Mouse (Mus musculus) ES-Bruce4 (cell line): ENCODE data around the gene Rbak. TPM values are rescaled to one million over a fixed set of nuclear protein-coding genes. Genes with fewer than 3 reads are reported as not detected.

Experiments
- H3K27ac ChIP-seq: 2 replicates; pipeline ENCODE4 v1.5.1; 2012; ENCODE audit warnings: low read length, inconsistent platforms; ENCODE audit not compliant: insufficient read depth
- H3K27me3 ChIP-seq: 2 replicates; pipeline ENCODE4 v1.6.1; 2012; ENCODE audit warnings: mild to moderate bottlenecking, low read length, inconsistent platforms; ENCODE audit not compliant: control insufficient read depth, poor library complexity, insufficient read depth, severe bottlenecking
- H3K36me3 ChIP-seq: 2 replicates; pipeline ENCODE4 v1.6.1; 2012; ENCODE audit warnings: inconsistent platforms, mild to moderate bottlenecking, low read length, moderate library complexity; ENCODE audit not compliant: control insufficient read depth, poor library complexity, insufficient read depth, severe bottlenecking
- H3K4me1 ChIP-seq: one replicate; pipeline ENCODE4 v1.8.1; 2011; ENCODE audit warnings: low read length; ENCODE audit not compliant: control insufficient read depth, insufficient read depth
- H3K4me3 ChIP-seq: 2 replicates; pipeline ENCODE4 v1.5.1; 2011; ENCODE audit warnings: low read depth, mild to moderate bottlenecking, low read length
- H3K9ac ChIP-seq: 2 replicates; pipeline ENCODE4 v1.6.1; 2012; ENCODE audit warnings: low read depth, mild to moderate bottlenecking, inconsistent platforms; ENCODE audit not compliant: poor library complexity, severe bottlenecking
- H3K9me3 ChIP-seq: replicated peaks from 2 replicates; pipeline ENCODE4 v1.6.1; 2012; ENCODE audit warnings: mild to moderate bottlenecking, low read length, inconsistent platforms; ENCODE audit not compliant: control insufficient read depth, poor library complexity, insufficient read depth, severe bottlenecking
- CTCF ChIP-seq: IDR thresholded peaks from one replicate; pipeline ENCODE4 v1.8.1; 2011; ENCODE audit warnings: low read depth, low read length
- EP300 ChIP-seq: IDR thresholded peaks from 2 replicates; pipeline ENCODE4 v1.6.1; 2011; ENCODE audit warnings: low read depth, low read length; ENCODE audit not compliant: insufficient read depth
- POLR2A ChIP-seq: IDR thresholded peaks from one replicate; pipeline ENCODE4 v1.8.1; 2011; ENCODE audit warnings: low read length; ENCODE audit not compliant: insufficient read depth
- polyA plus RNA-seq: library from polyadenylated mRNA; stranded (reverse); fragments of >200 nt; gene quantifications from 2 replicates; pipeline ENCODE4 v1.2.4, GENCODE M21; 2011; ENCODE audit warnings: low read depth; ENCODE audit not compliant: missing spikeins, insufficient read depth, insufficient read length

The Rbak gene
- polyA plus RNA-seq, 1 experiment = 7.9 TPM

DNA sequence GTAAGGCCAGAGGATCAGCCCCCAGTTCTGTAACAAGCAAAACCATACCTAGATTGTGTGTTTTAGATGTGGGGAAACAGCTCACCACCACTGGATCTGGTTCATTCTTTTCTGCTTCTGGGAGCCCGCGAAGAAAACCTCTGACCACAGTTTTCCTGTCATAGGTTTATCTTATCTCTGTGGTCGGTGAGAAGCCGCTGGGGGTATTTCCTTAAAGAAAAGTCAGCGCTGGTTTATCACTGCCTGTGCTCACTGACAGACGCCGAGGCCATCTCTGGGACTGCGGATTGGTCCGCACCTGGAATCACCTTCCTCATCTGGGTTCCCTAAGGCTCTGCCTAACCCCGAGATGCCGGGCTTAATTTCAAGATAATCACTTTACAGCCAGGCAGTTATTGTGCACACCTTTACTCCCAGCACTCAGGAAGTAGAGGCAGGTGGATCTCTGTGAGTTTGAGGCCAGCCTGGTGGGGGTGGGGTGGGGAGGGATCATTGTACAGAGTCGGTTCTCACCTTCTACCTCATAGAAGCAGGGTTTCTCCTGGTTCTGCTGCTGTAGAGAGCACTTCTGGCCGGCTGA is 47.5 kb downstream of the Rbak start:
- TF ChIP-seq POLR2A (no peak), EP300 (no peak), CTCF (no peak)
- Histone ChIP-seq H3K36me3 (no peaks in the 10 kb centered on the region), H3K9ac (no peak overlapping the region), H3K27me3 (no peaks in the 10 kb centered on the region), H3K4me3 (no peak overlapping the region), H3K4me1 (no peaks in the 10 kb centered on the region), H3K9me3 (peaks cover 38% of the 10 kb centered on the region), H3K27ac (no peak overlapping the region)

GRCm38 (mm10) chr5:143130342-143130741 is 50.2 kb downstream of the Rbak start:
- Histone ChIP-seq H3K9me3 (peaks cover 43% of the 10 kb centered on the region), H3K27me3 (no peaks in the 10 kb centered on the region), H3K9ac (no peak overlapping the region), H3K36me3 (no peaks in the 10 kb centered on the region), H3K4me1 (no peaks in the 10 kb centered on the region), H3K27ac (no peak overlapping the region), H3K4me3 (no peak overlapping the region)
- TF ChIP-seq CTCF (peak; percentile 38), POLR2A (no peak)

- H3K36me3 ChIP-seq = no peaks in the 10 kb centered on the region
- H3K9ac ChIP-seq = no peak overlapping the region
- H3K27ac ChIP-seq = no peak overlapping the region
- H3K9me3 ChIP-seq = peaks cover 36% of the 10 kb centered on the region
- no peaks in the 10 kb centered on the region for H3K27me3 ChIP-seq
- peaks cover under 1% of the 10 kb centered on the region for H3K4me1 ChIP-seq
- no peak for TF ChIP-seq CTCF
- TF ChIP-seq EP300 = no peak
- TF ChIP-seq POLR2A = no peak
- no peak overlapping the region for H3K4me3 ChIP-seq
These were observed 51.5 kb downstream of the Rbak start for GRCm38 (mm10) chr5:143129101-143129500.

DNA sequence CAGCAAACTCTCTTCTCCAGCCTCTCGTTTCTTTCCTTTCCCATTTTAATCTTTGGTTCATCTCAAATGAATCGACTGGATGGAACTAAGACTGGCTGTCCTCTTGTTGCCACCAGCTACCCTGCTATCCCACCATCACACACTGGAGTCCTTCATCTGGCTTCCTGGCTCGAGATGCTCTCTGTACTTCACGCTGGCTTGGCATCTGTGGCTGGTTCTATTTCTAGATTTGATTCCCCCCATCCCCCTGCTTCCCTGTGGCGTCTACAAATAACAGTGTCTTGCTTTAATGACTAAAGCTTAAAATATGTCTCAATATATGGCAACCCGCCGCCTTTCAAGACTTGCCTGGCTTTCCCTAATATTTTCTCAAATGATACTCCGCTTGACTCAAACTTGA is 52.7 kb downstream of the Rbak start:
- Histone ChIP-seq H3K27ac (peak overlapping the region; percentile 34), H3K9ac (no peak overlapping the region), H3K36me3 (no peaks in the 10 kb centered on the region), H3K4me1 (peaks cover 6% of the 10 kb centered on the region), H3K27me3 (no peaks in the 10 kb centered on the region), H3K9me3 (peaks cover 28% of the 10 kb centered on the region), H3K4me3 (no peak overlapping the region)
- TF ChIP-seq EP300 (no peak), POLR2A (no peak), CTCF (no peak)

- peaks cover 6% of the 10 kb centered on the region for H3K4me1 ChIP-seq
- H3K9ac ChIP-seq = no peak overlapping the region
- no peaks in the 10 kb centered on the region for H3K36me3 ChIP-seq
- TF ChIP-seq CTCF = no peak
- TF ChIP-seq POLR2A = no peak
- peak; percentile 85 for TF ChIP-seq EP300
- no peaks in the 10 kb centered on the region for H3K27me3 ChIP-seq
- no peak overlapping the region for H3K4me3 ChIP-seq
- peak overlapping the region; percentile 56 for H3K27ac ChIP-seq
- peaks cover 23% of the 10 kb centered on the region for H3K9me3 ChIP-seq
These were observed 53.7 kb downstream of the Rbak start for GRCm38 (mm10) chr5:143126908-143127307.

DNA sequence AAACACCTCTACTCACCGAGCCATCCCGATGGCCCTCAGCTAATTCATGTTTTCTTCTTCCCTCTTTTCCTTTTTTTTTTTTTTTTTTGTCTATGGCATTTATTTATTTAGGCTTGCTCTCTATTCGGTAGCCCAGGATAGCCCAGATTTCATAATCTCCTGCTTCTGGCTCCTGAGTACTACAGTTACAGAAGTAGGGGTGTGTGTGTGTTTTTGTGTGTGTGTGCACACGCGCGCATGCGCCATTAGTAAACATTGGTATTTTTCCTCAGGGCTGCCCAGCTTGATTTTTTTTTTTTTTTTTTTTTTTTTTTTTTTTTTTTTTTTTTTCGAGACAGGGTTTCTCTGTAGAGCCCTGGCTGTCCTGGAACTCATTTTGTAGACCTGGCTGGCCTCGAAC is 54.5 kb downstream of the Rbak start:
- Histone ChIP-seq H3K4me1 (peaks cover 7% of the 10 kb centered on the region), H3K27me3 (no peaks in the 10 kb centered on the region), H3K9me3 (peaks cover 23% of the 10 kb centered on the region), H3K9ac (no peak overlapping the region), H3K36me3 (no peaks in the 10 kb centered on the region), H3K27ac (peak overlapping the region; percentile 87), H3K4me3 (no peak overlapping the region)
- no peak for TF ChIP-seq CTCF
- no peak for TF ChIP-seq EP300
- TF ChIP-seq POLR2A = no peak
